Mouse (Mus musculus): ENCODE results near the gene Gucd1.

The Gucd1 gene

DNA sequence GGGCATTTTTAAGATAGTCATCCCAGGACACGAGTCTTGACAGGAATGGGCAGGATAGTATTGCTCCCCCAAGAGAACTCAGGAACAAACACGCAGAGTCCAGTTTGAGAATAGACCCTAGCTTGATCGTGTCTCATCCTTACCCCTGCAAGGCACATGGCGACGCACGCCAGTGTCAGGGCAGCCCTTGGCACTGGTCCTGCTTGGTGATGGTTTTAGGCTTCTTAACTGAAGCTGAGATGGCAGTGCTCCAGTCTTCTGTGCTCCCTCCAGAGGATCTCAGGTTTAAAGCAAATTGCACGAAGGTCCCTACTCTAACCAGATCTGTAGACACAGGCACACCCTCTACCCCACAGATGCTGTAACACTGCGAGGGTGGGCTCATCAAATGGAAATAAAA is 202.0 kb downstream of the Gucd1 start:
- peak; percentile 82 to 85 for DNase-seq

DNA sequence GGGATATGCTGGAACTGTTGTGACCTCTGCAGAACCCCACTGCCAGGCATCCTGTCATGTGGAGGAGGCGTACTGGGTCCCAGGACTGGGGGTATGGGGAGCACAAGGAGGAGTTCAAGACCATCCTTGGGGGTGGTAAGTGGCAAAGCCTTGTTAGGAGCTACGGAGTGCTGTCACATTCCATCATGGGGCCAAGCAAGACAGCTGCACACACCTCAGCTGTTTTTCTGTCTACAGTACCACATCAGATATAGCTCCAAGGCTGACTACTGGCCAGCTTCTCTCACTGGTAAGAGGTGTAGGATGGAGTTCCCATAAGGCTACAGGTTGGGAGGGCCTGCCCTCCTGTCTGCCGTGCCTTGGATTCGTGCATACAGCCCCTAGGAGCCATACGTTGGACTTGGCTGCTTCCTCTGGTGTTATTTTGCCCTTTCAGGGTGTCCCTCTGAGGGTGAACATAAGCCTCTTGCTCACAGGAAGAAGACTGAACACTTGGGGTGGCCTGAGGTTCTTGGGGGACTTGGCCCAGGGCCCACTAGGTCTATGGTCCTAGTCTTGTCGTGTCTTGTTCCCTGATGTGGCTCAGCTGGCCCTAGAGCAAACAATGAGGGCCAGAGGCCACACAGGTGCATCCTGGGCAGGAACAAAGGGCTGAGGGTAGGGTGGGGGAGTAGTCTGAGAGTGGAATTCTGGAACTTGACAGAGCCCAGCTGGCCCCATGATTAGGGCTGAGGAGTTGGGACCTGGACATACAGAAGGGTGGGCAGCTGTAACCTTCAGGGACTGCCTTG is 203.4 kb downstream of the Gucd1 start:
- no peak for DNase-seq

DNA sequence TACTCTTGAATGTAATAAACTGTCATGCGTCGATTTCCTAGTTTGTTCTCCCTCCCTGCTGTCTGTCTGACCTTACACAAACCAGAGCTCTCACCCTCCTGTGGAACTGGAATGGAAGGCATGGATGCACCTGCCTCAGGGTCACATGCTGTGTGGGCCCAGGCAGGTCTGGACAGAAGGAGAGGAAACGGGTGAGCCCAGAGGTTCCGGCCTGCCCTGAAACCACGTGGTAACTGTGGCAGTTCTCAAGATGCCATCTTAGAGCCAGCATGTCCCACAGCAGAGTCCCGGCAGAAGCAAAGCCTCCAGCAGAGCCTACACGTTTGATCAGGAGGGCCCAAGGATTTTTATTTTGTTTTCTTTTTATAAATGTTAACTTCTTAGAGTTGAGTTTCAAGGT is 205.4 kb downstream of the Gucd1 start:
- DNase-seq, result no peak

GRCm38 (mm10) chr10:75307130-75307529 is 210.6 kb downstream of the Gucd1 start:
- no peak for DNase-seq

DNA sequence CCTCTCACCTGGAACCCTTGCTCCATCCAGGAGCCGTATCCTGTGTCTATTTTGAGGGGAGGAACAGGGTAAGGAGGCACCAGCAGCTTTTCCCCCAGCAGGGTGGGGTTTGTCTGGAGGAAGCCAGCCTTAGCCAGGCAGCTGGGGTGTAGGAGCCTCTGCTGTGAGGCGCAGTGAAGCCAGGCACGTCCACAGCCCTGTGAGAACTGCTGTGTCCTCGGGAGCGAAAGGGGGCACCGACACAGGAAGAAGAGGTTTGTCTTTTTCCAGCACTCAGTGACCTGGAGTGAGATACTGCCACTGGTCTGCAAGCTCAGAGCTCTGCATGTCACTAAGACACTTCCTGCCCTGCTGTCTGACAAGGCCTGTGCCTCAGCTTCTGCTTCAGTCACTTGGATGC is 213.4 kb downstream of the Gucd1 start:
- DNase-seq, result peak; percentile 56 to 68

DNA sequence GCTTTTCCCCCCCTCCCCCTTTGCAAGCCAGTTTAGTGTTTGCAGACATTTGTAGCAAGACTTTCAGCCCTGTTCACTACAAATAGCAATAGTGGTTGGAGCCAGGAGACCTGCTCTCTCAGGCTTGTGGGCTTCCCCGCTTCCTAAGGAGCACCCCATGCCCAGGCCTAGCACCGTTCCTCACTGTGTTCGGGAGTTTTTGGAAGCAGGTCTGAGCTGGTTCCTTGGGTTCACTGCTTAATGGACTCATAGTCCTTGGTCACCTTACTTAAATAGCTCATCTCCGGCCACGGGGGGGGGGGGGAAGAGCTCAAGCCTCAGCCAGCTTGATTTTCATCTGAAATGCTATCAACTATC is 213.7 kb downstream of the Gucd1 start:
- peak in 1 of 2 experiments; percentile 34 for DNase-seq

GRCm38 (mm10) chr10:75303324-75304048 is 214.3 kb downstream of the Gucd1 start:
- peak; percentile 68 to 76 for DNase-seq

DNA sequence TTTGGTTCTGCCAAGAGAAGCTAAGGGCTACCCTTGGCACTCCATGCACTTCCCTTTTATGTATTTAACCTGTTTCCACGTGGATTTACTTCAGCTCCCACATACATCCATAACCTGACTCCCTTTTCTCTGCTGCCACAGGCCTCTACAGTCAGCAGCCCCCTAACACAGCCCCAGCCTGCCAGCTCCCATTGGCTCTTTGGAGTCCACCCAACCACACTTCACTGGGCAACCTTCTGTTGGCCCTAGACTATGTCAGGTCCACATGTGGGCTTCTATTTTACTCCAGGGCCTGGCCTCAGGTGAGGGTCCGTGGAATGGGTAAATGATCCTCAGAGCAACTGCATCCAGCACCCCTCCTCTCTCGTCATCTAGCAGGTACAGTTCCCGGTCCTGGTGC is 215.2 kb downstream of the Gucd1 start:
- peak; percentile 54 to 69 for DNase-seq

- no peak for DNase-seq
Measured at GRCm38 (mm10) chr10:75301937-75302336, 215.8 kb downstream of the Gucd1 start.

DNA sequence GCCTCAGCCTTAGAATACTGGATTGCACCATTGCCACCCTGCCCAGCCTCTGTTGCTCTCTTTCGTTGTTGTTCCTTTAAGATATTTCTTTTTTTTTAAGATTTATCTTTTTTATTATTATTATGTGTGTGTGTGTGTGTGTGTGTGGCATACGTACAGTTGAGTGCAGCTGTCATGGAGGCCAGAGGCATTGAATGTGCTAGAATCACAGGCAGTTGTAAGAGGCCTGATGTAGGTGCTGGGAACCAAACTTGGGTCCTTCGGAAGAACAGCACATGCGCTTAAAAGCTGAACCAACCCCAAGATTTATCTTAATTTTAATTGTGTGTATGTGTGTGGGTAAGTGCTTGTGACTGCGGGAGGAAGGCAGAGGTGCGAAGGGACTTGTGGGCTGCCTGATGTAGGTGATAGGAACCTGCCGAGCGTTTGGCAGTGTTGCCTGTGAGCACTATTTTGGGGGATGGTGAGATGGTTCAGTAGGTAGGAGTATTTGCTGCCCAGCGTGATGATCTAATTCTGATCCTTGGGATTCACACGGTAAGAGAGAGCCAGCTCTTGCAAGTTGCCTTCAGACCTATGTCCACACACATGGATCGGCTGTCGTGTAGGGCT is 216.5 kb downstream of the Gucd1 start:
- DNase-seq, result no peak

Data from cerebellum, postnatal 10 days (tissue).